Comparison of ENCODE assay signal across 15 mouse cellular contexts in the genomic region with DNA sequence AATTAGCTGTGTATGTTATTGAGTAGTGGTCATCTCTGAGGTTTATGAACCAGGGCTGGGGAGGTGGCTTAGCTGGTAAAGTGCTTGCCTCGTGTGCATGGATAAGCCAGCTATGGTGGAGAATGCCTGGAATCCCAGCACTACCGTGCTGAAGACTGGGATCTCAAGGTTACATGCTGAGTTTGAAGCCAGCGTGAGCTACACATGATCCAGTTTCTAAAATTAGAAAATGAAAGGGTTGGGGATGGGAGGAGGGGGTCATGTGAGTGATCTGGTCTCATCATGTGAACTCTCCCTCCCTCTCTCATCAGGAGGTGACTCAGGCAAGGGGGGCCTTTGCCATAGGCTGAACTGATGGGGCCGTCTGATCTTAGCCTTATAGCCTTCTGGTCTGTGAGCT. TPM values are rescaled to one million over a fixed set of nuclear protein-coding genes. Genes with fewer than 3 reads are reported as not detected.
DNase-seq lines count a peak whose midpoint lies in the region; ATAC-seq and TF ChIP-seq lines count a peak whose summit lies in the region.
"Had no signal": no experiment of that assay in that cellular context is flagged by ENCODE, and none has a peak within 500 bp of the region (broad histone marks: within the 10 kb centered on the region; RNA-seq: fewer than 3 reads in every experiment).

No protein-coding gene starts in this region.

- H3K9ac ChIP-seq in heart, embryonic 13.5 days = no peak overlapping the region
- H3K9ac ChIP-seq: hindbrain, embryonic 15.5 days; liver, embryonic 13.5 days; neural tube, embryonic 12.5 days had no signal

- intact Hi-C loops in gastrocnemius, adult 2 months (cut with DNase I) = no loop called here

- H3K36me3 ChIP-seq in heart, embryonic 13.5 days = no peaks in the 10 kb centered on the region
- H3K36me3 ChIP-seq: hindbrain, embryonic 15.5 days; liver, embryonic 13.5 days; neural tube, embryonic 12.5 days had no signal

- WGBS in heart, embryonic 13.5 days = 21% methylated on average over 4 of the region's 4 CpGs

- H3K27ac ChIP-seq in gastrocnemius, adult 2 months = peak overlapping the region; percentile 71
- peak overlapping the region; percentile 88 for H3K27ac ChIP-seq in heart, embryonic 13.5 days (replicated peaks)
- H3K27ac ChIP-seq: hindbrain, embryonic 15.5 days; liver, embryonic 13.5 days; neural tube, embryonic 12.5 days had no signal

- peak; percentile 57 for ATAC-seq in heart, embryonic 13.5 days (ENCODE audit: extremely low read depth, insufficient number of reproducible peaks, low FRiP score, low TSS enrichment)
- ATAC-seq: intestine, postnatal 0 days; midbrain, embryonic 16.5 days had no signal

- H3K4me1 ChIP-seq in heart, embryonic 13.5 days = peaks cover 19% of the 10 kb centered on the region
- H3K4me1 ChIP-seq: hindbrain, embryonic 15.5 days; liver, embryonic 13.5 days; neural tube, embryonic 12.5 days had no signal

- H3K9me3 ChIP-seq in heart, embryonic 13.5 days = no peaks in the 10 kb centered on the region
- H3K9me3 ChIP-seq: hindbrain, embryonic 15.5 days; liver, embryonic 13.5 days; neural tube, embryonic 12.5 days had no signal

- no peak overlapping the region for H3K4me2 ChIP-seq in heart, embryonic 13.5 days
- H3K4me2 ChIP-seq: hindbrain, embryonic 15.5 days; liver, embryonic 13.5 days; neural tube, embryonic 12.5 days had no signal

- no peaks in the 10 kb centered on the region for H3K27me3 ChIP-seq in heart, embryonic 13.5 days (replicated peaks)
- H3K27me3 ChIP-seq: hindbrain, embryonic 15.5 days; liver, embryonic 13.5 days; neural tube, embryonic 12.5 days had no signal

- TF ChIP-seq CTCF in gastrocnemius, adult 2 months (IDR thresholded peaks at IDR 0.05) = no peak

- H3K4me3 ChIP-seq in gastrocnemius, adult 2 months = no peak overlapping the region
- H3K4me3 ChIP-seq in heart, embryonic 13.5 days = no peak overlapping the region
- H3K4me3 ChIP-seq: hindbrain, embryonic 15.5 days; liver, embryonic 13.5 days; neural tube, embryonic 12.5 days had no signal

- DNase-seq in gastrocnemius, adult 2 months = no peak
- DNase-seq in gastrocnemius, postnatal 10 days = no peak
- DNase-seq in ZHBTc4 (ENCODE audit: low read depth, low spot score) = peak; percentile 56
- DNase-seq in skeletal muscle tissue, adult 2 months (ENCODE audit: low read depth, low spot score) = peak; percentile 60
- no peak for DNase-seq in kidney, postnatal 4 days
- DNase-seq in embryo, embryonic 9.5 days (ENCODE audit: extremely low spot score) = no peak
- no peak for DNase-seq in frontal cortex, postnatal 14 days (ENCODE audit: low spot score in 2 of 2)
- DNase-seq: cerebellum, postnatal 14 days; kidney, postnatal 25 days; liver, embryonic 13.5 days had no signal

RNA-seq across cellular contexts. Expression of a gene that starts 30.6 kb away (rescaled TPM):
- 10 to 100 TPM; 11.2 to 15.5 TPM for total RNA-seq in gastrocnemius, adult 2 months (2021)
- 10 to 100 TPM; 13.5 to 16.8 TPM for total RNA-seq in gastrocnemius, postnatal 10 days (2021)
- polyA plus RNA-seq in heart, embryonic 13.5 days (2015; fragmentation: Nextera tagmentation; extraction: Ambion mirVana) = 17.7 and 19.7 TPM in 2 replicates

RNA-seq across cellular contexts. Expression of a gene that starts 44.3 kb away (rescaled TPM):
- total RNA-seq in gastrocnemius, adult 2 months (2021) = under 1 TPM; 0.56 to 0.98 TPM
- 1 to 10 TPM; 2.0 to 2.8 TPM for total RNA-seq in gastrocnemius, postnatal 10 days (2021)
- polyA plus RNA-seq in heart, embryonic 13.5 days (2015; fragmentation: Nextera tagmentation; extraction: Ambion mirVana) = 0.62 and 1.2 TPM in 2 replicates

Comparison
In these comparisons a context has a peak if more than half of its experiments do, and no peak if none do; other contexts are left out.
1. DNase-seq: peak in ZHBTc4 (single experiment) and skeletal muscle tissue, adult 2 months (single experiment); none in gastrocnemius, adult 2 months (single experiment), gastrocnemius, postnatal 10 days (single experiment), kidney, postnatal 4 days (0 of 2), embryo, embryonic 9.5 days (single experiment) and frontal cortex, postnatal 14 days (0 of 2).